Mouse (Mus musculus) brown adipose tissue, adult 24 weeks (tissue): ENCODE results near the gene Prkg1. TPM values are rescaled to one million over a fixed set of nuclear protein-coding genes. Genes with fewer than 3 reads are reported as not detected.

ENCODE experiments used
- H3K27ac ChIP-seq: fragments of 200-500 bp; replicated peaks from 2 replicates; pipeline ENCODE4 v1.5.1; 2012; ENCODE audit warnings: low read depth, mild to moderate bottlenecking, low read length
- H3K4me1 ChIP-seq: fragments of 200-500 bp; 2 replicates; pipeline ENCODE4 v1.6.1; 2012; ENCODE audit warnings: low read length, mixed read lengths; ENCODE audit not compliant: control insufficient read depth, insufficient read depth, insufficient read length
- H3K4me3 ChIP-seq: fragments of 200-500 bp; 2 replicates; pipeline ENCODE4 v1.5.1; 2012; ENCODE audit warnings: low read depth, mild to moderate bottlenecking, low read length, moderate library complexity; ENCODE audit not compliant: insufficient read depth
- polyA plus RNA-seq: library from polyadenylated mRNA; stranded (reverse); fragments of >200 nt; gene quantifications from 2 replicates; pipeline ENCODE4 v1.2.4, GENCODE M21; 2012; ENCODE audit not compliant: missing spikeins, insufficient read depth, insufficient read length

Prkg1 gene
- 1.3 and 2.1 TPM in 2 replicates for polyA plus RNA-seq

DNA sequence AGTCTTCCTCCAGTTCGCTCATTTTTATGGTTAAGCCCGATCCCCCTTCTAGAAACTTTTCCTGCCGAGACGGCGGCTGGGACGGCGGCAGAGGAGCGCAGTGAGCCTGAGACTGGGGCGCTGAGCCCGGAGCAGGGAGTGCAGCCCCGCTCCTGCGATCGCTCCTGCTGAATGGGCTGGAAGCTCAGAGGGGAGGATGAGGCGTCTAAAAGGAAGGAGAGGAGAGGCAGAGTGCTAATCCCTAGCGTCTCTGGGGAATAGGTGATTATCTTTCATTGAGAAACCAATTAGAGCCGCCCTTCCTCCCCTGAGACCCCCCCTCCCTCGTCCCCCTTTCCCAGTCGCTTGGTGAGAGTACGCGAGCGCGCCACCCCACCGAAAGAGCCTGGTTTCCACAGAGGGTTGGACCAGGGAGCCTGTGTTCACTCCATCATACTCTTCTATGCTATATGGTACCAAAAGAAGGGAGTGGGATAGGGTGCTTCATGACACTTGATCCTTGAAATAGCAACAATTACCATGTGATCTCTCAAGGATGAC lies at the start of gene Prkg1:
TSS of gene Prkg1 (minus strand) at position 233 of the 540 bp plus-strand sequence.
- no peak within 1 kb of the TSS; the same call in 1 of the 2 replicates for H3K27ac ChIP-seq

DNA sequence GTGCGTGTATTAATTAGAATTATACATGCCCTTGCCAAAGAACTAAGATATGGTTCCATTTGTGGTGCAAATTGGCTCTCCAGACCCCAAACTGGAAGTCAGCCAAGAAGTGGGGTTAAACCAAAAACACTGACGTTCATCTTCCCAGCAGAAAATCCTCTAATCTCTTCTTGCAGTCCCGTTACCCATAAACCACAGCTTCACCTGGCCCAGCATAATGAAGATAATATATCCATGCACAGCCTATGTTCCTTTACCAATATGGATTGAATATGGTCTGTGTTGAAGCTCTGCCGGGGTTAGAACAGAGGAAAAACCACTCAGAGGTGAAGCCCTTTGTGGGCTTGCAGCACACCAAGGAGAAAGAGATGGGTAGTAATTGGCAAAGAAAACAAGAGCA lies 48.3 kb upstream of the Prkg1 start:
- H3K4me1 ChIP-seq: no peaks in the 10 kb centered on the region
- H3K27ac ChIP-seq: no peak overlapping the region
- H3K4me3 ChIP-seq: no peak overlapping the region

More for the DNA sequence above, at the start of gene Prkg1:
- Histone ChIP-seq H3K4me3 (peak within 1 kb of the TSS; percentile 54), H3K4me1 (no peaks in the 10 kb centered on the region)

DNA sequence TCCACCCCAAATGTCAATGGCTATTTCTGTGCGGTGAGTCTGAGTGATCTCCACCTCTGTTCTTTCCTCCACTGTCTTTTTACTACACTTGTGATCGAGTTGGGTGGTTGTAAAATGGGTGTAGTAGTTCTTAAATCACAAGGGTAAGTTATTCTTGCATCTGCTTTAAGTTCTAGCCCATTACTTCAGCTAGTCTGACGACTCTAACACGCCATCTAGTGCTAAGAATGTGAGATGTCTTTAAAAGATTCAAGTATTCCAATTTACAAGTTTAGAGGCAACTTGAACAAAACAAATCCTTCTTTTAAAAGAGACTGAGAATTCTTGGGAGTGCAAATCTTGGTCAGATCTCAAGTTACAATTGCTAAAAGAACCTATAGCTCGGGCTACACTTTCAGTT lies 46.5 kb upstream of the Prkg1 start:
- H3K4me3 ChIP-seq: no peak overlapping the region

DNA sequence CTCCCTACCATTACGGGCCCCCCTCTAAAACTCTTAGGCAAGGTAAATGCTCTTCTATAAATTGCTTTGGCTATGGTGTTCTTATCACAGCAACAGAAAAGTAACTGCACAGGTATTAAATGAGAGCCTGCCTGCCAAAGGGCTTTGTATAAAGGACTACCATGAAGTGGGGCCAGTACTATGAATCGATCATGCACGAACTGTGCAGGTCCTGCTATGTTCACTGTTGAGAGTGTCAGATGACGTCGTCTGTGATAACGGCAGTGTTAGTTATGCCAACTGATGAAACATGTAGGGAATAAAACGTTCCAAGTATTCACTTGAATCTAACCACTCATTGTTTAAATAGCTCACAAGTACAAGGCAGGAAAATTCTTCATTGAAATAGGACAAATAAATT lies 40.6 kb upstream of the Prkg1 start:
- Histone ChIP-seq H3K27ac (no peak overlapping the region), H3K4me1 (no peaks in the 10 kb centered on the region), H3K4me3 (no peak overlapping the region)

More for the DNA sequence above, 46.5 kb upstream of the Prkg1 start:
- no peaks in the 10 kb centered on the region for H3K4me1 ChIP-seq
- no peak overlapping the region for H3K27ac ChIP-seq

DNA sequence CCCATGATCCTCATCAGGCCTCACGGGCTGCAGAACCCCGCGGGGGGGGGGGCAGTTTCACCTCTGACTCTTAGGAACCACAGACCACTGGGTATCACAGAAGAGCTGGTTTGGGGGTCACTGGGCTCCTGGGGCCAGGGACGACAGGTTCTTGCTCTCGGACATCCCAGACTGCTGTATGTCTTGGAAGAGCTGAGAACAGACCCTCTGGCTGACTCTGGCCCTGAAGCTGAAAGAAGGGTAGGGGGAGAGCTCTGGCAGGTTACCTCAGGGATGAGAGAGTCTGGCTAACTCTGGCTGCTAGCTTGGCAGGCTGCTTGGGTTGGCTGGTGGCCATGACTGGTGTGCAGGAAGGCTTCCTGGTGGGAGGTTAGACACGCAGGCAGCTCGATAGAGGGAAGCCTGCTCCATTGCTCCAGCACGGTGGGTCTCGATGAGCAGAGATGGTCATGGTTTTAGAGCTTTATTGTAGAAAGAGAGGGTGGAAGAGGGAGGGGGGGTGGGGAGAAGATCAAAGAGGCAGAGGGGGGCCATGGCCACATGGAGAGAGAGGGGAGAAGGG lies 30.7 kb upstream of the Prkg1 start:
- H3K4me3 ChIP-seq: no peak overlapping the region
- H3K27ac ChIP-seq: no peak overlapping the region
- H3K4me1 ChIP-seq: no peaks in the 10 kb centered on the region

DNA sequence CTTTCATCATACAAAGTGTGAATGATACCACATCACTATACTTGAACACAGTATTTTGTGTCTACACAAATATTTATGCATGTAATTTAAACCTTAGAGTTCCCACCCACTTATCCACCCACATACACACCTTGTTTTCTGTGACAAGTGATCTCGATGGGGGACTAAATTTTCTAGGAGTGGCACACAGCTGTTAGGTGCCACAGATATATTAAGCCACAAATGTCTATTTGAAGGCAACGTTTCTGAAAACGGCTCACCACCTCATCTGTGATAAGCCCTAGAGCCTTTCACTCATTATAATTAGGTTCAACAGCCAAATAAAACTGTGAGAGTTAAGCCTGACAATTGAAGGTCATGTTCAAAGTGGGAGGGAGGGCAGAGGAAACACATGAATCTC lies 26.9 kb upstream of the Prkg1 start:
- Histone ChIP-seq H3K27ac (no peak overlapping the region), H3K4me1 (no peaks in the 10 kb centered on the region), H3K4me3 (no peak overlapping the region)

DNA sequence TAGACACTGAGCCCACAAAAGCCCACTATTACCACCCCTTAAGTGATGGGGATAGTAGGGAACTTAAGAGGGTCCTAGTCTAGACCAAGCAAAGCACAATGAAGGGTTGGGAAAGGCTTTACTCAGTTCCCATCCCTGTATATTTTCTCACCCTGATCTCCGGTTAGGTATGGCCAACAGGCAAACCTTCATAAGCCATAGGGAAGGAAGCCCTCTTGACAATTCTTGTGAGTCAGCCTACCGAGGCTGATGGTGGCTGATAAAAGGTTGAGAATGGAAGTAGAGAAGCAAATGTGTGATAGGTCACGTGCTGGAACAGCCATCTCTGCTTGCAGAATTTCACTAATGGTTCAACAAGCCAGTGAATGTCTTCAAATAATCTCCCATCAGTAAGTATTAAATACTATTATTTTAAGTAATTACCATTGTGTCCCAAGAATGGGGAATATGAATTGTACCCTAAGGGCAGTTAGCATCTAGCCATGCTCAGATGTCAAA lies 16.7 kb upstream of the Prkg1 start:
- Histone ChIP-seq H3K4me3 (no peak overlapping the region), H3K27ac (no peak overlapping the region), H3K4me1 (no peaks in the 10 kb centered on the region)

DNA sequence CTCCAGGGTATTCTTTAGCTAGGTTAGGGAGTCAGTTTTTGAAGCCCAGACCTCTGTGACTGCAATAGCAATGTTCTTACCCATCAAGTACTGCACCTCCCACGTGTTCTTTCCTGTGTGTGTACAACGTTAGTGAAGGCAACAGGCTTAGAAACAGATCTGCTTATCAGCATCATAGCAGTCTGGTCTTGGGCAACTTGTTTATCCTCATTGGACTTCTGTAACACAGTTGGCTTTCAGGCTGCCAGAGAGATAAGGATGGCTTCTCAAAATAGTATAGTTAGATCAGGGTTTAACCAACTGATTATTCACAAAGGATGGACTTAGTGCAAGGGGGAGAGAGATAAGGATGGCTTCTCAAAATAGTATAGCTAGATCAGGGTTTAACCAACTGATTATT lies 16.2 kb upstream of the Prkg1 start:
- H3K4me1 ChIP-seq: no peaks in the 10 kb centered on the region
- no peak overlapping the region for H3K27ac ChIP-seq
- H3K4me3 ChIP-seq: no peak overlapping the region

DNA sequence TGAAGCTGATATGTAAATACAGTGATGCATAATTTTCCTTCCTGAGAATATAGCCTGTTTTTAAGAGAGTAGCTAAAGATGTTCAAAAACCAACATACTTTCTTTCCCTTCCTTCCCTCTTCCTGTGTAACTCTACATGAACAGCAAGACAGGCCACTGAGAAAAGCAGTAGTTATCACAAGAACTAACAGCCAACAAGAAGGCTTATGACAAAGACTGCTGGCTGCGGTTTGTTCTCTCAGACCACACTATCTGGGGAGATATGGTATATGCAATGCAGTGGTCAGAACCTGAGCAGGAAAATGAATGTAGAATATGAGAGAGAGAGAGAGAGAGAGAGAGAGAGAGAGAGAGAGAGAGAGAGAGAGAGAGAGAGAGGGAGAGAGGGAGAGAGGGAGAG lies 15.4 kb upstream of the Prkg1 start:
- Histone ChIP-seq H3K27ac (no peak overlapping the region), H3K4me1 (no peaks in the 10 kb centered on the region), H3K4me3 (no peak overlapping the region)

DNA sequence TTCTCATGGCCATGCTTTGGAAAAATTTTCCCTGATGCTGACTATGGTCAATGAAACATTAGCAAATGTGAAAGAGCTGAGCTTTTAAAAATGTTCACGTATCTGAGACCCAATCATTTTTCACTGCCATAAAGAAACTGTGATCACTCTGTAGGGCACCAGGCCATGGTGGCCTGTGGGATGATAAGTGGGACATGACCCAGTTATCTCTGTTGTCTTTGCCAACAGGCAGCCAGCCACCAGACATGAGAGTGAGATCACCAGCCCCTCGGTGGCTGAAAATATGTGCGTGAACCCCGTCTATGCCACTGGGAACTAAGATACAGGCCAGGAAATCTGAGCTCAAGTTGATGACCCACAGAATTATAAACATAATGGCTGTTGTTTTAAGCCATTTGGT lies 14.2 kb upstream of the Prkg1 start:
- H3K4me3 ChIP-seq: no peak overlapping the region
- no peaks in the 10 kb centered on the region for H3K4me1 ChIP-seq
- no peak overlapping the region for H3K27ac ChIP-seq

DNA sequence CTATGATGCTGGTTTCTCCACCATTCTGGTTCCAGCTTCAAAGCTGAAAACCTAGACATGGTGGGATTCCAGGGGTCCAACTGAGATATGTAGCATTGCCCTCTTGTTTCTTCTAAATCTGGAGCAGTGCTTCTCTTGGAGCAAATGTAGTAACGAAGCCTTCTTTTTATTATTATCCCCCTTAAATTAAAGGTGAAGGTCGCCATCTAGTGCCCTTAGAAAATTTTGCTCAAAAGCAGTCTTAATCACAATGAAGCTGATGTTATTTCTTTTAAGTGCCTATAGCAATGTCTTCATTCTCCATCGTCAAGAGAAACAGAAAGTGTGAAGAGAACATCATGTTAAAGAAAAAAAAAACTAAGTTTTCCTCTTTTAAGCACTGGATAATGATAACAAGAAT lies 2.2 kb upstream of the Prkg1 start:
- Histone ChIP-seq H3K27ac (no peak overlapping the region), H3K4me3 (no peak overlapping the region), H3K4me1 (no peaks in the 10 kb centered on the region)

DNA sequence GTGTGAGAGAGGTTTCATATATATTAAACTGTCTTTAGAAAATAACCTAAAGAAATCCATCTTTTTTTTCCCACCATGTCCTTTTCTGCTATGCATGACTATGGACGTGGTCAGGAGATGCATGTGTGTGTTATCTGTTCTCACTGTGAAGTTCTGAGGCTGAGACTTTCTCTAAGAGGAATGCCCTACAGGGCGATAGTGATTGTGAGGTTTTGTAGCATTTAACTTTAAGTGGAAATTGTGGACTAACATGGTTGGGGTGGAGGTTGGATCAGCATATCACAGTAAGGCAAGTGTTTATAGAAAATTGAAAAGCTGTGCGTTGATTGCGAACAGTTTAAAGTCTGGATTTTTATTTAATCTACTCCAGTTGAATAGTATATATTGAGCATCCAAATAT lies 618 bp upstream of the Prkg1 start:
- no peaks in the 10 kb centered on the region for H3K4me1 ChIP-seq
- no peak overlapping the region for H3K4me3 ChIP-seq
- no peak overlapping the region for H3K27ac ChIP-seq

DNA sequence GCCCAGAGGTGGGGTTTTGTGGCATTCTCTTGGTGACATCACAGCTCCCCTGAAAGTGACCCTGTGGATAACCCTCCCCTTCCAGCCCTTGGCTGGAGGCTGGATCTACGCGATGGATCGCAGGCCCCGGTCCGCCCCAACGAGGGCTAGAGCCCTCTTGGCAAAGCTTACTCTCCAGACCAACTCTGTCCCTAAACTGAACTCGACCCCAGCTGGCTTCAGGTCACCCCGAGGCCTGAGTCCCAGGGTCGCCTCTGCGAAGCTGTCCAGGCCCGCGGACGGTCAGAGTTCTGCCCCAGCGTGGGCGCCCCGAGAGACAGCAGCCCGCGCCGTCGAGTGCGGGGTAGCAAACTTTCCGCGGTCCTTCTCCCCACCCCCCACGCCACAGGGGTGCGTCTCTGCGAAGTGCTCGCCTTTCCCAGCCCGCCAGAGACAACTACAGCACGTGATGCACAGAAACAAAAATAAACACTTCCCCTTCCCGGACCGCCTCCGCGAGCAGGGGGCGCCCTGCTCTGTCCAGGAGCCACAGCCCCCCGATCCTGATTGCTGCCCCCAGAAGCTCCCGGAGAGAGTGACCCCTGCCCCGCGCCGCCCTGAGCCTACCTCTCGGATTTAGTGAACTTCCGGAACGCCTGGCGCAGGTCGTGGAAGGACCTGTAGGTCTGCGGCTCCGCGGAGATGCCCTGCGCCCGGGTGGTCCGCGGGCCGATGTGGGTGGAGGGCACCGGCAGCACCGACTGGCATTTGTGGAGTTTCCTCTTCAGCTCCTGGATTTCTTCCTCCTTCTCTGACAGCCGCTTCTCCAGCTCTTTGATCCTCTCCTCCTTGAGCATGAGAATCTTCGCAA lies 657 bp downstream of the Prkg1 start:
- Histone ChIP-seq H3K4me3 (peak overlapping the region; percentile 54), H3K27ac (no peak overlapping the region; the same call in 1 of the 2 replicates), H3K4me1 (no peaks in the 10 kb centered on the region)

DNA sequence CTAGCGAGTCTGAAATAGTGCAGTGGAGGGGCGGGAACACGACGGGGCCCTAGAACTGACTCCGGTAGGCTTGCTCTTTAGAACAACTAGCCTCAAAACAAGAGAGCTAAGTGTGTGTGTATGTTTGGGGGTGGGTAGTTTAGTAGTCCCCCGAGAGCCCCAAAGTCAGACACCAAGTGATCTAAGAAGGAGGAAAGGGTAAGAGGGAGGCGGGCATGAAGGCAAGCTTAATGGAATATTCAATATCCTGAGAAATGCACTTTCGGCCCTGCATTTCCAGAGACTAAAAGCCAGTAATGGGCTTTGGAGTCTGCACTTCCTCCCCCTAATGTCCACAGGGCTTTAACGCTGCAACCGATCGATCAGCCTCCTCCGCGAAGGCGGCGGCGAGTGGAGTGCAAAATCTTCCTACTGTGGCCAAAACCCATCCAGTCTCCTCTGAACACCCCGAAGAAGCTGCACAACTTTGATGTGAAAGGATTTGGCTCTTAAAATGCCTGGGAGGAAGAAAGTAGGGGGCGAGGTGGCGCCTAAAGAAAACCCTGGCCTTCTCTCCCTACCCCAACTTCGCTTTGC lies 1.5 kb downstream of the Prkg1 start:
- no peaks in the 10 kb centered on the region for H3K4me1 ChIP-seq
- H3K27ac ChIP-seq: 0 out of 2 replicates have a peak overlapping the region, but pooled peaks have one; percentile 6
- H3K4me3 ChIP-seq: peak overlapping the region; percentile 54
